Mouse (Mus musculus) CH12.LX (cell line): ENCODE results near the gene Cdh23. TPM values are rescaled to one million over a fixed set of nuclear protein-coding genes. Genes with fewer than 3 reads are reported as not detected.

Experiments used
- DNase-seq: peaks from one replicate; pipeline ENCODE4 v3.0.0-alpha.2; 2013; ENCODE audit errors: extremely low read depth
- H3K27ac ChIP-seq: 2 replicates; pipeline ENCODE4 v1.5.1; 2012; ENCODE audit warnings: low read depth, mild to moderate bottlenecking, control low read depth, moderate library complexity; ENCODE audit not compliant: insufficient read depth
- H3K27me3 ChIP-seq: replicated peaks from 2 replicates; pipeline ENCODE3; 2012; ENCODE audit warnings: inconsistent platforms
- H3K36me3 ChIP-seq, 2 experiments: replicated peaks in 1 of 2; 2 replicates each; pipeline versions ENCODE3 to v1.6.1; 2012; ENCODE audit warnings: inconsistent platforms in 1 of 2, low read length in 1 of 2, mild to moderate bottlenecking in 1 of 2, mixed read lengths in 1 of 2, moderate library complexity in 1 of 2; ENCODE audit not compliant: control insufficient read depth in 1 of 2, insufficient read depth in 1 of 2
- H3K4me1 ChIP-seq, 2 experiments: 2 replicates each; pipeline ENCODE4 v1.6.1; 2012; ENCODE audit warnings: inconsistent platforms in 1 of 2, moderate library complexity in 1 of 2; ENCODE audit not compliant: insufficient read depth in 2 of 2, control insufficient read depth in 1 of 2
- H3K4me2 ChIP-seq: 2 replicates; pipeline ENCODE4 v1.6.1; 2012; ENCODE audit warnings: low read depth, mild to moderate bottlenecking, control low read depth; ENCODE audit not compliant: poor library complexity, insufficient read depth, severe bottlenecking
- H3K4me3 ChIP-seq, 3 experiments: fragments of 150-350 bp in 1 of 3; sonication (generic) in 1 of 3; replicated peaks in 1 of 3; 2 replicates each; pipeline versions ENCODE3 to v1.5.1; 2011 to 2012; ENCODE audit warnings: low read depth in 2 of 3, low read length in 2 of 3, mild to moderate bottlenecking in 2 of 3, moderate library complexity in 2 of 3, control low read depth in 1 of 3, improper control_type of control experiment in 1 of 3, inconsistent platforms in 1 of 3, mixed read lengths in 1 of 3; ENCODE audit not compliant: poor library complexity in 1 of 3
- H3K79me2 ChIP-seq: replicated peaks from 2 replicates; pipeline ENCODE4 v1.6.1; 2012; ENCODE audit warnings: mild to moderate bottlenecking, moderate library complexity; ENCODE audit not compliant: control insufficient read depth, poor library complexity, insufficient read depth, severe bottlenecking; ENCODE audit errors: extremely low read depth
- H3K9ac ChIP-seq: 2 replicates; pipeline ENCODE4 v1.6.1; 2012; ENCODE audit warnings: low read depth, mild to moderate bottlenecking, control low read depth, moderate library complexity; ENCODE audit not compliant: insufficient read depth
- H3K9me3 ChIP-seq: replicated peaks from 2 replicates; pipeline ENCODE3; 2012; ENCODE audit warnings: low read length, inconsistent platforms, mixed read lengths
- CHD1 ChIP-seq: IDR thresholded peaks from 2 replicates; pipeline ENCODE4 v1.6.1; 2012; ENCODE audit warnings: low read depth, low read length, improper control_type of control experiment, inconsistent platforms
- CHD2 ChIP-seq: IDR thresholded peaks from 2 replicates; pipeline ENCODE4 v1.6.1; 2011; ENCODE audit warnings: low read length, improper control_type of control experiment
- CTCF ChIP-seq, 2 experiments: IDR thresholded peaks in 1 of 2; conservative IDR thresholded peaks in 1 of 2; 2 replicates each; pipeline ENCODE4 v1.5.1; 2011 to 2012; ENCODE audit warnings: low read depth in 2 of 2, low read length in 2 of 2, improper control_type of control experiment in 1 of 2, inconsistent platforms in 1 of 2, mild to moderate bottlenecking in 1 of 2, moderate library complexity in 1 of 2
- E2F4 ChIP-seq: IDR thresholded peaks from 2 replicates; pipeline ENCODE4 v1.6.1; 2011; ENCODE audit warnings: low read depth, low read length, improper control_type of control experiment; ENCODE audit not compliant: insufficient replicate concordance
- ELF1 ChIP-seq: IDR thresholded peaks from 2 replicates; pipeline ENCODE4 v1.6.1; 2014; ENCODE audit warnings: low read depth, mild to moderate bottlenecking, inconsistent platforms, low read length, improper control_type of control experiment
- EP300 ChIP-seq: IDR thresholded peaks from 2 replicates; pipeline ENCODE4 v1.6.1; 2011; ENCODE audit warnings: low read length, improper control_type of control experiment
- ETS1 ChIP-seq: conservative IDR thresholded peaks from 2 replicates; pipeline ENCODE4 v1.6.1; 2012; ENCODE audit warnings: low read depth, mild to moderate bottlenecking, inconsistent platforms, low read length, improper control_type of control experiment, moderate library complexity
- GABPA ChIP-seq: IDR thresholded peaks from 2 replicates; pipeline ENCODE4 v1.6.1; 2012; ENCODE audit warnings: low read depth, low read length, improper control_type of control experiment, inconsistent platforms; ENCODE audit not compliant: insufficient replicate concordance
- IRF4 ChIP-seq: IDR thresholded peaks from 2 replicates; pipeline ENCODE4 v1.6.1; 2014; ENCODE audit warnings: low read depth, mild to moderate bottlenecking, inconsistent platforms, low read length, improper control_type of control experiment
- JUND ChIP-seq: conservative IDR thresholded peaks from 2 replicates; pipeline ENCODE4 v1.6.1; 2011; ENCODE audit warnings: low read depth, low read length, improper control_type of control experiment
- MAX ChIP-seq: IDR thresholded peaks from 2 replicates; pipeline ENCODE4 v1.6.1; 2011; ENCODE audit warnings: low read length, improper control_type of control experiment
- MAZ ChIP-seq: IDR thresholded peaks from 2 replicates; pipeline ENCODE4 v1.6.1; 2012; ENCODE audit warnings: low read depth, mild to moderate bottlenecking, inconsistent platforms, low read length, improper control_type of control experiment, moderate library complexity
- NELFE ChIP-seq: IDR thresholded peaks from 2 replicates; pipeline ENCODE4 v1.6.1; 2011; ENCODE audit warnings: low read depth, low read length, improper control_type of control experiment
- NRF1 ChIP-seq: IDR thresholded peaks from 2 replicates; pipeline ENCODE4 v1.6.1; 2014; ENCODE audit warnings: low read depth, mild to moderate bottlenecking, inconsistent platforms, low read length, improper control_type of control experiment, moderate library complexity
- POLR2A ChIP-seq: IDR thresholded peaks from 2 replicates; pipeline ENCODE4 v1.6.1; 2011; ENCODE audit warnings: low read depth, mild to moderate bottlenecking, improper control_type of control experiment, low read length
- POLR2AphosphoS2 ChIP-seq: IDR thresholded peaks from 2 replicates; pipeline ENCODE4 v1.6.1; 2011; ENCODE audit warnings: low read depth, low read length, improper control_type of control experiment
- RCOR1 ChIP-seq: conservative IDR thresholded peaks from 2 replicates; pipeline ENCODE4 v1.6.1; 2012; ENCODE audit warnings: low read depth, mild to moderate bottlenecking, inconsistent platforms, low read length, improper control_type of control experiment
- TBP ChIP-seq: conservative IDR thresholded peaks from 2 replicates; pipeline ENCODE4 v1.6.1; 2011; ENCODE audit warnings: low read depth, low read length, improper control_type of control experiment
- TCF12 ChIP-seq: IDR thresholded peaks from 2 replicates; pipeline ENCODE4 v1.6.1; 2014; ENCODE audit warnings: low read depth, mild to moderate bottlenecking, inconsistent platforms, low read length, improper control_type of control experiment
- UBTF ChIP-seq: IDR thresholded peaks from 2 replicates; pipeline ENCODE4 v1.6.1; 2012; ENCODE audit warnings: low read depth, mild to moderate bottlenecking, inconsistent platforms, low read length, improper control_type of control experiment, moderate library complexity
- USF1 ChIP-seq: IDR thresholded peaks from 2 replicates; pipeline ENCODE4 v1.6.1; 2014; ENCODE audit warnings: low read depth, mild to moderate bottlenecking, inconsistent platforms, low read length, improper control_type of control experiment
- ZNF384 ChIP-seq: IDR thresholded peaks from 2 replicates; pipeline ENCODE4 v1.6.1; 2012; ENCODE audit warnings: low read depth, low read length, improper control_type of control experiment, inconsistent platforms
- dilution Hi-C: fragments of 300-500 bp; cut with MboI; formaldehyde crosslinking; loops from 2 replicates; pipeline ENCODE4 v1.14.3; 2020; ENCODE audit warnings: low sequenced_read_pairs; ENCODE audit not compliant: extremely low pct_unique_long_range_greater_than_20kb, extremely low pct_ligation_motif_present
- in situ Hi-C: fragments of 300-500 bp; cut with MboI; formaldehyde crosslinking; loops from 3 replicates; pipeline ENCODE4 v1.14.3; 2019; ENCODE audit warnings: low sequenced_read_pairs, low pct_ligation_motif_present, low pct_unique_long_range_greater_than_20kb, mixed read lengths
- polyA plus RNA-seq: library from polyadenylated mRNA; unstranded; fragments of >175 nt; gene quantifications from 2 replicates; pipeline ENCODE4 v1.2.1, GENCODE M21; 2012; ENCODE audit warnings: low read depth; ENCODE audit not compliant: insufficient read length
- total RNA-seq, 2 experiments: library from RNA; depleted of rRNA; stranded (reverse); fragments of 300-350 nt in 1 of 2; fragments of >200 nt in 1 of 2; gene quantifications; 2 replicates each; pipeline ENCODE4 v1.2.3; 2012 to 2014

Cdh23 gene
- total and polyA plus RNA-seq, 3 experiments, result 0.20 to 0.73 (median 0.30) TPM

DNA sequence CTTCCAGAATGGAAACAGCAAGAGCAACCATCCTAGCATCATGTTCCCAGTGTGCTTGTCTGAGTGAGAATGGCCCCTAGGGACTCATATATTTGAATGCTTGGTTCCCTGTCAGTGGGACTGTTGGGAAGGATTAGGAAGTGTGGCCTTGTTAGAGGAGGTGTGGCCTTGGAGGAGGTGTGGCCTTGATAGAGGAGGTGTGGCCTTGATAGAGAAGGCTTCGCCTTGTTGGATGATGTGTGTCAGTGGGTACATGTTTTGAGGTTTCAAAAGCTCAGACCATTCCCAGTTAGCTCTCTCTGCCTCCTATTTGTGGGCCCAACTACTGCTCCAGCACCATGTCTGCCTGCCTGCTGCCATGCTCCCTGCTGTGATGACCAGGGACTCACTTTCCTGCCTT, 105.0 kb downstream of the Cdh23 start:
- DNase-seq, result no peak
- in situ Hi-C loops, result no loop called here
- H3K9ac ChIP-seq, result no peak overlapping the region
- TF ChIP-seq UBTF (no peak), ETS1 (no peak), TCF12 (no peak), E2F4 (no peak), CHD1 (no peak), RCOR1 (no peak), CTCF (conservative IDR thresholded peaks at IDR 0.05 in 1 of 2, IDR thresholded peaks at IDR 0.05 in 1 of 2; ENCODE audit: low read depth in 2 of 2, low read length in 2 of 2) (no peak), POLR2AphosphoS2 (no peak), NRF1 (no peak), EP300 (no peak), POLR2A (no peak), ZNF384 (no peak), MAZ (no peak), GABPA (no peak), NELFE (no peak), JUND (no peak), MAX (no peak), CHD2 (no peak), TBP (no peak)
- H3K4me1 ChIP-seq, result no peaks in the 10 kb centered on the region
- H3K4me2 ChIP-seq, result no peak overlapping the region
- H3K27me3 ChIP-seq, result peaks cover 90% of the 10 kb centered on the region
- dilution Hi-C loops, result no loop called here
- H3K4me3 ChIP-seq, result no peak overlapping the region
- no peaks in the 10 kb centered on the region for H3K9me3 ChIP-seq
- H3K36me3 ChIP-seq, result no peaks in the 10 kb centered on the region
- H3K27ac ChIP-seq, result no peak overlapping the region
- no peaks in the 10 kb centered on the region for H3K79me2 ChIP-seq

- peaks cover 91% of the 10 kb centered on the region for H3K27me3 ChIP-seq
- no peaks in the 10 kb centered on the region for H3K79me2 ChIP-seq
- no peak overlapping the region for H3K4me2 ChIP-seq
- TF ChIP-seq USF1, result no peak
- TF ChIP-seq NRF1, result no peak
- no peak for TF ChIP-seq IRF4
- TF ChIP-seq ELF1, result no peak
- no peak for TF ChIP-seq UBTF
- dilution Hi-C loops (no loop called here), in situ Hi-C loops (no loop called here)
- no peaks in the 10 kb centered on the region for H3K9me3 ChIP-seq
- no peak overlapping the region for H3K9ac ChIP-seq
- no peak overlapping the region for H3K4me3 ChIP-seq
- no peaks in the 10 kb centered on the region for H3K4me1 ChIP-seq
- no peak overlapping the region for H3K27ac ChIP-seq
- H3K36me3 ChIP-seq, result no peaks in the 10 kb centered on the region
- no peak for DNase-seq
Measured at GRCm38 (mm10) chr10:60590241-60590640, 106.0 kb downstream of the Cdh23 start.
